Mouse (Mus musculus) layer of hippocampus, postnatal 25 days (tissue): ENCODE data around the gene Atp2a3. TPM values are rescaled to one million over a fixed set of nuclear protein-coding genes. Genes with fewer than 3 reads are reported as not detected.
A peak's percentile ranks its signal among the peaks of the same experiment; 100 is the strongest.

Experiments
- DNase-seq, 2 experiments: peaks; one replicate each; pipeline ENCODE4 v3.0.0; 2022; ENCODE audit warnings: mixed read lengths in 2 of 2, low spot score in 1 of 2; ENCODE audit errors: extremely low spot score in 1 of 2
- total RNA-seq, 2 experiments: library from RNA; stranded (reverse); gene quantifications; 2 replicates each; pipeline ENCODE4 v1.2.3; 2021

Gene Atp2a3
- total RNA-seq, 2 experiments from 2014 or later, result 4.9 to 6.6 TPM

- no peak for DNase-seq
These were observed 36.8 kb downstream of the Atp2a3 start for GRCm38 (mm10) chr11:72997529-72998326.

- DNase-seq, result no peak
These were observed 37.8 kb downstream of the Atp2a3 start, which contains the start of gene P2rx1 for GRCm38 (mm10) chr11:72998771-72999170. P2rx1 (plus strand) TSS chr11:72999103.

GRCm38 (mm10) chr11:73001029-73001428, 40.1 kb downstream of the Atp2a3 start:
- DNase-seq, result peak in 1 of 2 experiments; percentile 79

GRCm38 (mm10) chr11:73006377-73006776, 45.4 kb downstream of the Atp2a3 start:
- peak in 1 of 2 experiments; percentile 29 for DNase-seq

- no peak for DNase-seq
These were observed 46.1 kb downstream of the Atp2a3 start for GRCm38 (mm10) chr11:73007113-73007512.

GRCm38 (mm10) chr11:73007698-73008481, 46.9 kb downstream of the Atp2a3 start:
- DNase-seq, result peak in 1 of 2 experiments; percentile 63

GRCm38 (mm10) chr11:73008826-73009225, 47.9 kb downstream of the Atp2a3 start:
- no peak for DNase-seq

GRCm38 (mm10) chr11:73009531-73010274, 48.7 kb downstream of the Atp2a3 start:
- no peak for DNase-seq

GRCm38 (mm10) chr11:73013981-73014380, 53.0 kb downstream of the Atp2a3 start:
- no peak for DNase-seq

- peak; percentile 27 to 52 for DNase-seq
These were observed 53.9 kb downstream of the Atp2a3 start for GRCm38 (mm10) chr11:73014831-73015344.

GRCm38 (mm10) chr11:73015391-73016102, 54.6 kb downstream of the Atp2a3 start:
- DNase-seq, result peak in 1 of 2 experiments; percentile 43

- DNase-seq, result no peak
These were observed 55.1 kb downstream of the Atp2a3 start for GRCm38 (mm10) chr11:73016103-73016420.

GRCm38 (mm10) chr11:73018471-73019146, 57.6 kb downstream of the Atp2a3 start, which contains the start of gene Camkk1:
Camkk1 (plus strand) TSS chr11:73019008.
- peak; percentile 81 to 88 for DNase-seq

GRCm38 (mm10) chr11:73019147-73019795, 58.3 kb downstream of the Atp2a3 start:
- DNase-seq, result peak; percentile 57 to 61

- no peak for DNase-seq
These were observed 60.2 kb downstream of the Atp2a3 start for GRCm38 (mm10) chr11:73020953-73021800.

- DNase-seq, result peak; percentile 54 to 67
These were observed 62.1 kb downstream of the Atp2a3 start for GRCm38 (mm10) chr11:73023099-73023498.

- no peak for DNase-seq
These were observed 62.9 kb downstream of the Atp2a3 start for GRCm38 (mm10) chr11:73023827-73024226.
